ENCODE assay signal across 29 mouse cellular contexts in genomic region chr10:106896351-106896750, GRCm38 (mm10).
DNase-seq lines count a peak whose midpoint lies in the region; ATAC-seq lines count a peak whose summit lies in the region.
"Had no signal": no experiment of that assay in that cellular context is flagged by ENCODE, and none has a peak within 500 bp of the region (broad histone marks: within the 10 kb centered on the region; RNA-seq: fewer than 3 reads in every experiment).

No protein-coding gene starts in this region.

- H3K9ac ChIP-seq in forebrain, embryonic 15.5 days (replicated peaks), result no peak overlapping the region
- no peak overlapping the region for H3K9ac ChIP-seq in forebrain, embryonic 13.5 days
- H3K9ac ChIP-seq in midbrain, embryonic 11.5 days (ENCODE audit: low read length), result no peak overlapping the region
- no peak overlapping the region for H3K9ac ChIP-seq in midbrain, embryonic 13.5 days (replicated peaks)
- H3K9ac ChIP-seq: embryonic facial prominence, embryonic 13.5 days; heart, embryonic 12.5 days; limb, embryonic 15.5 days; liver, embryonic 13.5 days had no signal

- WGBS in forebrain, embryonic 15.5 days, result 50% methylated on average over 13 of the region's 13 CpGs
- 43% methylated on average over 13 of the region's 13 CpGs for WGBS in forebrain, embryonic 13.5 days
- WGBS in midbrain, embryonic 11.5 days, result 50% methylated on average over 13 of the region's 13 CpGs
- 34% methylated on average over 13 of the region's 13 CpGs for WGBS in midbrain, embryonic 13.5 days
- 61% methylated on average over 13 of the region's 13 CpGs for WGBS in heart, embryonic 10.5 days

- H3K4me1 ChIP-seq in forebrain, embryonic 15.5 days, result no peaks in the 10 kb centered on the region
- no peaks in the 10 kb centered on the region for H3K4me1 ChIP-seq in forebrain, embryonic 13.5 days
- no peaks in the 10 kb centered on the region for H3K4me1 ChIP-seq in midbrain, embryonic 11.5 days (ENCODE audit: control insufficient read depth, insufficient read depth, low read length)
- peaks cover 4% of the 10 kb centered on the region; the same call in 1 of the 2 replicates for H3K4me1 ChIP-seq in midbrain, embryonic 13.5 days (replicated peaks)
- no peaks in the 10 kb centered on the region for H3K4me1 ChIP-seq in heart, embryonic 10.5 days
- H3K4me1 ChIP-seq: embryonic facial prominence, embryonic 13.5 days; heart, embryonic 12.5 days; limb, embryonic 10.5 days; limb, embryonic 15.5 days; liver, embryonic 13.5 days; megakaryocyte, embryonic 14.5 days had no signal

- no peaks in the 10 kb centered on the region for H3K9me3 ChIP-seq in forebrain, embryonic 15.5 days
- no peaks in the 10 kb centered on the region for H3K9me3 ChIP-seq in forebrain, embryonic 13.5 days (replicated peaks)
- no peaks in the 10 kb centered on the region for H3K9me3 ChIP-seq in midbrain, embryonic 11.5 days (ENCODE audit: control insufficient read depth, low read length)
- H3K9me3 ChIP-seq in midbrain, embryonic 13.5 days, result no peaks in the 10 kb centered on the region
- H3K9me3 ChIP-seq in heart, embryonic 10.5 days, result no peaks in the 10 kb centered on the region
- H3K9me3 ChIP-seq: embryonic facial prominence, embryonic 13.5 days; heart, embryonic 12.5 days; limb, embryonic 10.5 days; limb, embryonic 15.5 days; liver, embryonic 13.5 days had no signal

- H3K4me2 ChIP-seq in forebrain, embryonic 15.5 days (replicated peaks), result no peak overlapping the region
- no peak overlapping the region for H3K4me2 ChIP-seq in forebrain, embryonic 13.5 days
- no peak overlapping the region for H3K4me2 ChIP-seq in midbrain, embryonic 11.5 days
- no peak overlapping the region for H3K4me2 ChIP-seq in midbrain, embryonic 13.5 days (replicated peaks)
- H3K4me2 ChIP-seq: embryonic facial prominence, embryonic 13.5 days; heart, embryonic 12.5 days; limb, embryonic 15.5 days; liver, embryonic 13.5 days had no signal

- H3K27me3 ChIP-seq in forebrain, embryonic 15.5 days, result no peaks in the 10 kb centered on the region
- H3K27me3 ChIP-seq in forebrain, embryonic 13.5 days, result no peaks in the 10 kb centered on the region
- H3K27me3 ChIP-seq in midbrain, embryonic 11.5 days (ENCODE audit: control insufficient read depth, insufficient read depth, low read length), result no peaks in the 10 kb centered on the region
- H3K27me3 ChIP-seq in midbrain, embryonic 13.5 days, result no peaks in the 10 kb centered on the region
- no peaks in the 10 kb centered on the region for H3K27me3 ChIP-seq in heart, embryonic 10.5 days (ENCODE audit: insufficient read depth, poor library complexity, severe bottlenecking)
- H3K27me3 ChIP-seq: embryonic facial prominence, embryonic 13.5 days; heart, embryonic 12.5 days; limb, embryonic 15.5 days; liver, embryonic 13.5 days; megakaryocyte, embryonic 14.5 days had no signal

- no peak overlapping the region for H3K27ac ChIP-seq in forebrain, embryonic 15.5 days (replicated peaks)
- H3K27ac ChIP-seq in forebrain, embryonic 13.5 days, result no peak overlapping the region
- H3K27ac ChIP-seq in midbrain, embryonic 11.5 days (ENCODE audit: low read depth, low read length), result no peak overlapping the region
- H3K27ac ChIP-seq in midbrain, embryonic 13.5 days, result no peak overlapping the region
- H3K27ac ChIP-seq in heart, embryonic 10.5 days, result no peak overlapping the region
- H3K27ac ChIP-seq: embryonic facial prominence, embryonic 13.5 days; gastrocnemius, adult 2 months; limb, embryonic 10.5 days; limb, embryonic 15.5 days; liver, embryonic 13.5 days had no signal

- peaks cover 3% of the 10 kb centered on the region; the same call in 1 of the 2 replicates for H3K36me3 ChIP-seq in forebrain, embryonic 15.5 days
- H3K36me3 ChIP-seq in forebrain, embryonic 13.5 days (ENCODE audit: poor library complexity, severe bottlenecking), result no peaks in the 10 kb centered on the region
- H3K36me3 ChIP-seq in midbrain, embryonic 11.5 days (ENCODE audit: control insufficient read depth, insufficient read depth, low read length), result no peaks in the 10 kb centered on the region
- H3K36me3 ChIP-seq in midbrain, embryonic 13.5 days, result no peaks in the 10 kb centered on the region
- no peaks in the 10 kb centered on the region for H3K36me3 ChIP-seq in heart, embryonic 10.5 days
- H3K36me3 ChIP-seq: embryonic facial prominence, embryonic 13.5 days; heart, embryonic 12.5 days; limb, embryonic 10.5 days; limb, embryonic 15.5 days; liver, embryonic 13.5 days had no signal

- 0 out of 2 replicates have a peak, but pooled peaks have one; percentile 41 for ATAC-seq in forebrain, embryonic 15.5 days (replicated peaks)
- no peak for ATAC-seq in forebrain, embryonic 13.5 days
- ATAC-seq in midbrain, embryonic 11.5 days (ENCODE audit: low FRiP score), result peak; percentile 61
- no peak for ATAC-seq in midbrain, embryonic 13.5 days
- ATAC-seq: forebrain, embryonic 14.5 days; intestine, postnatal 0 days; lung, postnatal 0 days had no signal

- no peak overlapping the region for H3K4me3 ChIP-seq in forebrain, embryonic 15.5 days
- no peak overlapping the region for H3K4me3 ChIP-seq in forebrain, embryonic 13.5 days
- H3K4me3 ChIP-seq in midbrain, embryonic 11.5 days (ENCODE audit: low read depth, low read length), result no peak overlapping the region
- H3K4me3 ChIP-seq in midbrain, embryonic 13.5 days (replicated peaks), result no peak overlapping the region
- no peak overlapping the region for H3K4me3 ChIP-seq in heart, embryonic 10.5 days
- H3K4me3 ChIP-seq: embryonic facial prominence, embryonic 13.5 days; gastrocnemius, adult 2 months; heart, embryonic 12.5 days; limb, embryonic 10.5 days; limb, embryonic 15.5 days; liver, embryonic 13.5 days; megakaryocyte, embryonic 14.5 days had no signal

- no peak for DNase-seq in midbrain, embryonic 11.5 days (ENCODE audit: low spot score, missing footprints)
- peak; percentile 57 for DNase-seq in embryo, embryonic 10.5 days (ENCODE audit: low spot score)
- DNase-seq in retina, embryonic 14.5 days (ENCODE audit: low spot score), result peak; percentile 69
- no peak for DNase-seq in heart, embryonic 10.5 days (ENCODE audit: low spot score)
- DNase-seq: adrenal gland, postnatal 10 days; B cell, adult 2 months; cerebellum, adult 11 months; cerebellum, adult 9-11 months; gastrocnemius, adult 2 months; gastrocnemius, postnatal 36 days; heart, adult 18-20 months; heart, postnatal 4 days; kidney, postnatal 14 days; layer of hippocampus, adult 9-11 months; liver, embryonic 13.5 days; lung, adult 18-20 months; lung, postnatal 4 days; thymus, postnatal 4 days had no signal

Comparison
In these comparisons a context has a peak if more than half of its experiments do, and no peak if none do; other contexts are left out.
1. ATAC-seq: peak in forebrain, embryonic 15.5 days (single experiment) and midbrain, embryonic 11.5 days (single experiment); none in forebrain, embryonic 13.5 days (single experiment) and midbrain, embryonic 13.5 days (single experiment).
2. DNase-seq: peak in embryo, embryonic 10.5 days (single experiment) and retina, embryonic 14.5 days (single experiment); none in midbrain, embryonic 11.5 days (single experiment) and heart, embryonic 10.5 days (single experiment).